Mouse (Mus musculus) common myeloid progenitor, adult 5-6 weeks (primary cell): ENCODE measurements around the gene Sprtn. TPM values are rescaled to one million over a fixed set of nuclear protein-coding genes. Genes with fewer than 3 reads are reported as not detected.

Source experiments
- ATAC-seq: replicated peaks from 2 replicates; pipeline ENCODE4 v1.8.0; 2016; ENCODE audit warnings: low read depth, mild to moderate bottlenecking, moderate TSS enrichment, inconsistent platforms; ENCODE audit not compliant: poor library complexity, severe bottlenecking
- total RNA-seq: library from RNA; stranded (forward); fragments of 200-1000, 187-1606 nt; gene quantifications from 2 replicates; pipeline ENCODE4 v1.2.3, GENCODE M21; 2017

Gene Sprtn
- 25.7 and 26.8 TPM in 2 replicates for total RNA-seq

DNA sequence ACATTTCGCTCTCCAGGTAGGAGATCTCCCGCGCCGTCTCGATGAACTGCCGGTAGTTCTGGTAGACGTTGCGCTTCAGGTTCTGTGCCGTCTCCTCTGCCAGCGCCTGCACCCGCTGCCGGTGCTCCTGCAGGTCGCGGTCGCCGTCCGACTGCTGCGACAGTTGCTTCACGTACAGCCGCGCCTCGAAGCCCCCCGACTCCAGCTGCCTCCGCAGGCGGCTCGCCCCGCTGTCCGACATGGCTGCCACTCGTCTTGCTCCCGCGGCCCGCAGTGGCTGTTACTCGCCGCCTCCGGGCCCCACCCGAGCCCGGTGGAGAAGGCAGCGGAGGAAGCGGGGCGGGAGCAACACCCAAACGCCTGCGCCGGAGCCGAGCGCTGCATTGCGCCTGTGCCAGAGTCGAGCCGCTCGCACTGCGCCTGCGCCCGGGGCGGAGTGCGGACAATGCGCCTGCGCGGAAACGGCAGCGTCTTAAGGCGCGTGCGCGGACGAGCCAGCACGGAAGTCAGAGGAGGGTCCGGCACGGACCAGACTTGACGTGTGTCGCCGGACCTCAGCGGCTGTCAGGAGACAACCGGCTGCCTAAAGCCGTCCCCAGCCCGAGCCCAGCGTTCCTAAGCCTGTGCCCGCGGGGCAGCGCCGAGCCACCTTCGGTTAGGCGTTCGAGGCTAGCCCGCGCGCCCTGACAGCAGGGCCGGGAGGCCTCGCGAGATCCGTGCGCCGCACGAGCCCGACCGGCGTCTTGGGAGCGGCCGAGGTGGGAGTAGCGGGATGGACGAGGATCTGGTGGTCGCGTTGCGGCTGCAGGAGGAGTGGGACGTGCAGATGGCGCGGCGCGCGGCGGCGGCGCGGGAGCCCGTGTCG, at the start of gene Sprtn, which contains the start of gene Exoc8:
Gene Sprtn (plus strand): TSS at position 501 of the 865 bp plus-strand sequence.
Gene Exoc8 (minus strand): TSS at position 320 of the 865 bp plus-strand sequence.
- peak; percentile 76 for ATAC-seq

GRCm38 (mm10) chr8:124853511-124853910, 44.2 kb upstream of the Sprtn start:
- ATAC-seq = no peak

GRCm38 (mm10) chr8:124859466-124859865, 38.2 kb upstream of the Sprtn start:
- peak; percentile 27; the same call in 1 of the 2 replicates for ATAC-seq

GRCm38 (mm10) chr8:124860188-124860587, 37.5 kb upstream of the Sprtn start:
- ATAC-seq = no peak

DNA sequence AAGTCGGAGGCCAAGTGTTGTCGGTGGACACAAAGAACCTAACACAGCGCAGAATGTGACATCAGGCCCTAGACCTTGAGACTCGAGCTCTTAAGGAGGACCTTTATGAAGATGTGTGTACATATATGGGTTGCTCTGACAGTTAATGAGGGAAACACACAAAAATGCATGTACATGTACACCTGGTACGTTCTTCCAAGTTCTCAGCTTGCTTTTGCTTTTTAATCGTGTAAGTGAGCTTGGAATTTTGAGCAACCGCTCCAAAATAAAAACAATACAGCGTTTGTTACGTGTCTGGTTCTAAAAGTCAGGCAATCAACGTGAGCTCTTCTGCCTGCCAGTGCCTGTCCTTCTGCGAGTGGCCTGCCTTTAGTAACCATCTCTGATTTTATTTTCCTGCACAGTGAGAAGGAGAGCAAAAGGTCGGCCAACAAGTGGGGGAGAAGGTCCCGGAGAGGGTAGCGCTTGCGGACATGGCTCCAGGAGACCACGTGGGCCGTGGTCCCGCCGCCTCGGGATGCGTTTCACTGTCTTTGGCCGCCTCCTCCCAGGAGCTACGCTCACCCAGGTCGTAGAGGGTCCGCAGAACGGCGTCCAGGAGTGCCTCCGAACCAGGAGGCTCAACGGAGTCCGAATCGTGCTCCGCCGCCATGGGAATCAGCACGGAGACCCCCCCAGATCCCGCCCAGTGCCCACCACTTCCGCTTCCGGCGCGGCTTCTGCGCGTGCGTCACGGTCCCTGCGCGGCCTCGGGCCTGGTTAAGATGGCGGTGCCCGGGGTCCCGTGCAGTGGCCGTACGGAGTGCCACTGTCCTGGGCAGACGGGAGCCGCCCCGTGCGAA, 35.1 kb upstream of the Sprtn start, which contains the start of the genes Gnpat and 2810004N23Rik:
Gene Gnpat (plus strand): TSS at position 713 of the 842 bp plus-strand sequence.
Gene 2810004N23Rik (minus strand): TSS at position 800 of the 842 bp plus-strand sequence.
- peak; percentile 72 for ATAC-seq

- peak; percentile 0; the same call in 1 of the 2 replicates for ATAC-seq
Measured at GRCm38 (mm10) chr8:124863163-124863677, 34.5 kb upstream of the Sprtn start.

GRCm38 (mm10) chr8:124863729-124864128, 34.0 kb upstream of the Sprtn start:
- 0 out of 2 replicates have a peak, but pooled peaks have one; percentile 12 for ATAC-seq

- ATAC-seq = peak; percentile 64
Measured at GRCm38 (mm10) chr8:124866669-124867068, 31.0 kb upstream of the Sprtn start.

GRCm38 (mm10) chr8:124867126-124867525, 30.6 kb upstream of the Sprtn start:
- no peak for ATAC-seq

- ATAC-seq = no peak
Measured at GRCm38 (mm10) chr8:124869708-124870107, 28.0 kb upstream of the Sprtn start.

DNA sequence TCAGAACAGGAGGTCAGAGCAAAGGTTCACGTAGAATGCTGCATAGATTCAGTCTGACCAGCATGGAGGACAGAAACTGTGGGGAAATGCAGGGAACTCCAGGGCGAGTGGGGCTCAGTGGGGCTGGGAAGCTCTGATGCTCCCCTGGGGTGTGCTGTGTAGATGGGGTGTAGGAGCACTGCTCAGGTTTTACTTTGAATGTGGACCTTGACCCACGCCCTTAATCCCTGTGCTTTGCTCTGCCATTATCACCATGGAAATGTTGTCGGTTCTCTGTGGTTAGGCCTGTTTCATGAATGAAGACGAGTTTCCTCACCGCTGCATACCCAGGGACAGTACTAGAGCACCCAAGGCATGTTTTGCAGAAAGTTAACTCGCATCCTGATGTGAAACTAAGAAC, 26.2 kb upstream of the Sprtn start:
- ATAC-seq = no peak

DNA sequence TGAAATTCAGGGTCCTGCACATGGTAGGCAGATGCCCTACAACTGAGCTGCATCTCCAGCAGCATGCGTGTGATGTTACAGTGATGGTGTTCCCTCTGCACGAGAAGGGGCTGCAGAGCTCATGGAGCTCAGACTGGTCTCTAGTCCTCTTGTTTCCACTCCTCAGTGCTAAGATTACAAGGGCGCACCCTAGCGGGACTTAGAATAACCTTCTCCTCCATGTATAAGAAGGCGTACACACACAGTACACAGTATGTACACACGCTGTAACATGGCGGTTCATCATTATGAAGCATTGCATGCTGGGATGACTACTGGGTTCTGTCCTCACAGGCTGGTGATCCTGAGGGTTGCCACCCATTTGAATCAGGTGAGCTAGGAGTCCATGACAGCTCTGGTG, 25.6 kb upstream of the Sprtn start:
- no peak for ATAC-seq

DNA sequence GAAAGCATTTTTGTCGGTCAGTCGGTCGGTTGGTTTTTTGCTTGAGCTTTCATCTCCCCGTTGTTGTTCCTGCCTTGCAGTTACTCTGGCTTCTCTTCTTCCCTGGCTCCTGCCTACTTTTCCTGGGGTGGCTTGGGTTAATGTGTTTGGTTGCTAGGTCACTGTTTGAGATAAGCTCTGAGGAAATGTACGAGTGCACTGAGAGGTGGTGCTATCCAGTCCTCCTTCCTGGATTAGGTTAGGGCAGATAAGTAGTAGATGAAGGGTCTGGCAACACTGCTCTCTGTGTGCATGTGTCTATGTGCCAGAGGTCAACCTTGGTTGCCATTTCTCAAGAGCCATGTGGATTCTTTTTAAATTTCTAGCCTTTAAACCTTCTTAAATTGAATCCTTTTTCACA, 25.0 kb upstream of the Sprtn start:
- ATAC-seq = no peak

GRCm38 (mm10) chr8:124878141-124878540, 19.5 kb upstream of the Sprtn start:
- no peak for ATAC-seq

GRCm38 (mm10) chr8:124878946-124879526, 18.6 kb upstream of the Sprtn start:
- peak; percentile 59; the same call in 1 of the 2 replicates for ATAC-seq

DNA sequence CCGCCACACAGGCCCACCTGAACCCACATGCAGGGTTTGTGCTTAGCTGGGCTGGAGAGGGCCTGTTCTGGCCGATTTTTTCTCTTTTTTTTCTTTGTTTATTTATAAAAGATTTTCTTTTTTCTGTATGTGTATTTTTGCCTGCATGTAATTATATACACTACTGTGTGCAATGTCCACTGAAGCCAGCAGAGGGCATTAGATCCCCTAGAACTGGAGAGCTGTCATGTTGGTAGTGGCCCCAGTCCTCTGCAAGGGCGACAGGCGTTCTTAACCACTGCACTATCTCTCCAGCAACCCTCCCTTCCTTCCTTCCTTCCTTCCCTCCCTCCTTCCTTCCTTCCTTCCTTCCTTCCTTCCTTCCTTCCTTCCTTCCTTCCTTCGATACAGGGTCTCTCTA, 9.3 kb upstream of the Sprtn start:
- no peak for ATAC-seq

DNA sequence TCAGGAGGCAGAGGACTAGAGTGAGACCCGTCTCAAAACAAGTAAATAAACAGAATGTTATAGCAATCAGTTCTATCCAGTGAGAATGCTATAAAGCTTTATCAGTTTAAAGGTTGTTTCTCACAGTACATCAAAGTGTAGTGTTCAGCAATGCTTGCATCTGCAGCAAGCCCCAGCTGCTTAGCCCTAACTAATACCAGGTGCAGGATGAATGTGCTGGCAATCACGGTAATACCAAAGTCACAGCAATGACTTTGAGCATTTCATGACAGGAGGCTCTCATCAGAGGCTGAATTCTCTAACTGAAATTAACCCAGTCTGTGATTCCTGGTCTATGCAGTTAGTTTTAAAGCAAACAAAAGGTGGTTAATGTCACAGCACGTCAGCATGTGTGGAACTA, 5.1 kb upstream of the Sprtn start:
- no peak for ATAC-seq

GRCm38 (mm10) chr8:124896010-124896631, 1.6 kb upstream of the Sprtn start:
- ATAC-seq = no peak

- peak; percentile 59 for ATAC-seq
Measured at GRCm38 (mm10) chr8:124896632-124897385, 877 bp upstream of the Sprtn start.
